Mouse (Mus musculus) spleen, adult 2 months (tissue): Measurements from ENCODE around the gene A930033H14Rik. TPM values are rescaled to one million over a fixed set of nuclear protein-coding genes. Genes with fewer than 3 reads are reported as not detected.
A peak's percentile ranks its signal among the peaks of the same experiment; 100 is the strongest.

Source experiments
- DNase-seq, 2 experiments: peaks; one replicate each; pipeline versions ENCODE4 v3.0.0 to v3.0.0-alpha.2; 2012 to 2021; ENCODE audit warnings: low spot score in 2 of 2, low read depth in 1 of 2
- H3K27ac ChIP-seq: fragments of 200-500 bp; 2 replicates; pipeline ENCODE4 v1.5.1; 2012; ENCODE audit warnings: low read length, inconsistent platforms; ENCODE audit not compliant: insufficient read depth
- H3K27me3 ChIP-seq: fragments of 200-500 bp; 2 replicates; pipeline ENCODE4 v1.6.1; 2012; ENCODE audit warnings: mild to moderate bottlenecking, moderate library complexity, low read length, inconsistent platforms; ENCODE audit not compliant: control insufficient read depth, insufficient read depth
- H3K36me3 ChIP-seq: fragments of 200-500 bp; 2 replicates; pipeline ENCODE4 v1.6.1; 2012; ENCODE audit warnings: mild to moderate bottlenecking, low read length, inconsistent platforms; ENCODE audit not compliant: control insufficient read depth, insufficient read depth
- H3K4me1 ChIP-seq: fragments of 200-500 bp; 2 replicates; pipeline ENCODE4 v1.6.1; 2011; ENCODE audit warnings: inconsistent platforms; ENCODE audit not compliant: control insufficient read depth, insufficient read depth, insufficient read length
- H3K4me3 ChIP-seq: fragments of 200-500 bp; 2 replicates; pipeline ENCODE4 v1.5.1; 2011; ENCODE audit warnings: mild to moderate bottlenecking, inconsistent platforms; ENCODE audit not compliant: insufficient read depth, insufficient read length; ENCODE audit errors: extremely low read depth
- CTCF ChIP-seq: fragments of 200-500 bp; IDR thresholded peaks from 2 replicates; pipeline ENCODE4 v1.5.1; 2011; ENCODE audit warnings: mild to moderate bottlenecking, inconsistent platforms; ENCODE audit not compliant: insufficient read depth, insufficient read length, insufficient replicate concordance; ENCODE audit errors: extremely low read depth
- POLR2A ChIP-seq: fragments of 200-500 bp; IDR thresholded peaks from 2 replicates; pipeline ENCODE4 v1.6.1; 2011; ENCODE audit warnings: low read depth, low read length, inconsistent platforms
- WGBS: fragments of 180-500 bp; shearing (Covaris S2); methylation state at CpG from one replicate; pipeline ENCODE4 v1.1.7; 2018; 5-methylcytosine and 5-hydroxymethylcytosine counted together
- polyA plus RNA-seq: library from polyadenylated mRNA; depleted of rRNA; stranded (reverse); fragments of >200 nt; gene quantifications from 2 replicates; pipeline ENCODE4 v1.2.3, GENCODE M21; 2012; rRNA removed

The A930033H14Rik gene
- polyA plus RNA-seq, 1 experiment, result 0.53 TPM

- H3K4me3 ChIP-seq, result no peak overlapping the region
- no peak overlapping the region for H3K27ac ChIP-seq
- WGBS, result 88% methylated on average over 3 of the region's 3 CpGs
- H3K27me3 ChIP-seq, result no peaks in the 10 kb centered on the region
- H3K4me1 ChIP-seq, result no peaks in the 10 kb centered on the region
- TF ChIP-seq POLR2A (no peak), CTCF (no peak)
- no peak for DNase-seq
- no peaks in the 10 kb centered on the region for H3K36me3 ChIP-seq
Observed at GRCm38 (mm10) chr10:69165847-69166246, 47.1 kb downstream of the A930033H14Rik start.

GRCm38 (mm10) chr10:69165125-69165524 lies 47.8 kb downstream of the A930033H14Rik start:
- no peak for TF ChIP-seq POLR2A
- no peak for TF ChIP-seq CTCF
- peak in 1 of 2 experiments; percentile 9 for DNase-seq
- no peak overlapping the region for H3K4me3 ChIP-seq
- H3K27me3 ChIP-seq, result no peaks in the 10 kb centered on the region
- H3K4me1 ChIP-seq, result no peaks in the 10 kb centered on the region
- WGBS, result 67% methylated on average over 7 of the region's 7 CpGs
- H3K27ac ChIP-seq, result no peak overlapping the region
- H3K36me3 ChIP-seq, result no peaks in the 10 kb centered on the region

- Histone ChIP-seq H3K27me3 (no peaks in the 10 kb centered on the region), H3K27ac (no peak overlapping the region), H3K4me1 (no peaks in the 10 kb centered on the region), H3K4me3 (no peak overlapping the region), H3K36me3 (no peaks in the 10 kb centered on the region)
- no peak for DNase-seq
- WGBS, result 86% methylated on average over 5 of the region's 5 CpGs
- no peak for TF ChIP-seq POLR2A
- no peak for TF ChIP-seq CTCF
Observed at GRCm38 (mm10) chr10:69163216-69163615, 49.7 kb downstream of the A930033H14Rik start.

GRCm38 (mm10) chr10:69162577-69162976 lies 50.3 kb downstream of the A930033H14Rik start:
- Histone ChIP-seq H3K4me3 (no peak overlapping the region), H3K27me3 (no peaks in the 10 kb centered on the region), H3K4me1 (no peaks in the 10 kb centered on the region), H3K27ac (no peak overlapping the region), H3K36me3 (no peaks in the 10 kb centered on the region)
- DNase-seq, result no peak
- WGBS, result 82% methylated on average over 5 of the region's 5 CpGs
- TF ChIP-seq POLR2A (no peak), CTCF (no peak)

- Histone ChIP-seq H3K36me3 (no peaks in the 10 kb centered on the region), H3K27ac (no peak overlapping the region), H3K4me1 (no peaks in the 10 kb centered on the region), H3K4me3 (no peak overlapping the region), H3K27me3 (no peaks in the 10 kb centered on the region)
- WGBS, result 88% methylated on average over 3 of the region's 3 CpGs
- no peak for TF ChIP-seq CTCF
- TF ChIP-seq POLR2A, result no peak
- no peak for DNase-seq
Observed at GRCm38 (mm10) chr10:69161503-69161902, 51.4 kb downstream of the A930033H14Rik start.

- no peaks in the 10 kb centered on the region for H3K36me3 ChIP-seq
- H3K4me3 ChIP-seq, result no peak overlapping the region
- no peaks in the 10 kb centered on the region for H3K4me1 ChIP-seq
- no peak for DNase-seq
- 73% methylated on average over 2 of the region's 2 CpGs for WGBS
- no peaks in the 10 kb centered on the region for H3K27me3 ChIP-seq
- H3K27ac ChIP-seq, result no peak overlapping the region
- no peak for TF ChIP-seq CTCF
- no peak for TF ChIP-seq POLR2A
Observed at GRCm38 (mm10) chr10:69160877-69161276, 52.0 kb downstream of the A930033H14Rik start.

Other genes starting within 250 kb of the A930033H14Rik start
- 10.8 and 11.0 TPM in 2 replicates for gene Rhobtb1, start 61.7 kb downstream of the A930033H14Rik start, polyA plus RNA-seq
- 19.4 and 19.7 TPM in 2 replicates for gene Cdk1, start 139.8 kb upstream of the A930033H14Rik start, polyA plus RNA-seq
- 1.2 and 1.6 TPM in 2 replicates for gene Ank3, start 185.7 kb upstream of the A930033H14Rik start, polyA plus RNA-seq